Mouse (Mus musculus) heart, embryonic 10.5 days (tissue): ENCODE measurements around the gene Rpl32. TPM values are rescaled to one million over a fixed set of nuclear protein-coding genes. Genes with fewer than 3 reads are reported as not detected.

Experiments
- microRNA-seq: library from miRNA; unstranded; fragments of <30 nt; microRNA quantifications from one replicate; pipeline ENCODE4, GENCODE M21; 2017
- polyA plus RNA-seq: library from polyadenylated mRNA; unstranded; fragments of >200 nt; fragmentation: Nextera tagmentation; extraction: Ambion mirVana; gene quantifications from 2 replicates; pipeline ENCODE4 v1.2.1, GENCODE M21; 2016

The Rpl32 gene
- polyA plus RNA-seq, 1 experiment from 2014 or later: 1,266 TPM

Small RNA genes within 50 kb of the gene (microRNA-seq; reads per million reads assigned to microRNA genes)
- not detected for gene Mir7660

Other genes starting within 250 kb of the Rpl32 start
- 0.07 and 0.36 TPM in 2 replicates for gene Mkrn2os, start 216.2 kb downstream of the Rpl32 start, polyA plus RNA-seq
- 23.5 and 27.7 TPM in 2 replicates for gene Mkrn2, start 206.8 kb downstream of the Rpl32 start, polyA plus RNA-seq
- gene Raf1, start 132.1 kb downstream of the Rpl32 start, polyA plus RNA-seq: 94.0 and 101 TPM in 2 replicates
- gene Tmem40, start 46.3 kb downstream of the Rpl32 start, polyA plus RNA-seq: 2.8 and 3.3 TPM in 2 replicates
- gene Cand2, start 34.2 kb downstream of the Rpl32 start, polyA plus RNA-seq: 60.0 and 73.9 TPM in 2 replicates
- 0.46 and 0.74 TPM in 2 replicates for gene Efcab12, start 29.7 kb upstream of the Rpl32 start, polyA plus RNA-seq
- gene Mbd4, start 44.6 kb upstream of the Rpl32 start, polyA plus RNA-seq: 15.2 and 22.4 TPM in 2 replicates
- 27.0 and 31.3 TPM in 2 replicates for gene Ift122, start 44.7 kb upstream of the Rpl32 start, polyA plus RNA-seq
- gene Rho, start 123.0 kb upstream of the Rpl32 start, polyA plus RNA-seq: 0.28 TPM in 1 of 2 replicates, not detected in the other
- not detected in 2 replicates for gene H1foo, start 136.2 kb upstream of the Rpl32 start, polyA plus RNA-seq
- gene Plxnd1, start 186.3 kb upstream of the Rpl32 start, polyA plus RNA-seq: 42.9 and 61.7 TPM in 2 replicates